Mouse (Mus musculus) intestine, postnatal 0 days (tissue): ENCODE measurements around the gene Epha2. TPM values are rescaled to one million over a fixed set of nuclear protein-coding genes. Genes with fewer than 3 reads are reported as not detected.

Experiments used
- ATAC-seq: fragments of 200-750 bp; cut with Nextera tagmentation; 2 replicates; pipeline ENCODE4 v1.8.0; 2017; ENCODE audit warnings: mild to moderate bottlenecking, moderate TSS enrichment, moderate library complexity
- H3K27ac ChIP-seq: fragments of 300-500 bp; sonication (generic); 2 replicates; pipeline ENCODE4 v1.5.1; 2014; ENCODE audit warnings: mild to moderate bottlenecking, low read depth, low read length, moderate library complexity
- H3K27me3 ChIP-seq: fragments of 300-500 bp; sonication (generic); replicated peaks from 2 replicates; pipeline ENCODE4 v1.6.1; 2014; ENCODE audit warnings: low read length, mixed read lengths; ENCODE audit not compliant: control insufficient read depth, insufficient read depth
- H3K36me3 ChIP-seq: fragments of 300-500 bp; sonication (generic); 2 replicates; pipeline ENCODE4 v1.6.1; 2014; ENCODE audit warnings: mild to moderate bottlenecking, moderate library complexity; ENCODE audit not compliant: control insufficient read depth, insufficient read depth
- H3K4me1 ChIP-seq: fragments of 300-500 bp; sonication (generic); replicated peaks from 2 replicates; pipeline ENCODE4 v1.6.1; 2014; ENCODE audit warnings: antibody characterized with exemption, low read length, mixed read lengths; ENCODE audit not compliant: control insufficient read depth, insufficient read depth
- H3K4me2 ChIP-seq: fragments of 300-500 bp; sonication (generic); replicated peaks from 2 replicates; pipeline ENCODE4 v1.6.1; 2014; ENCODE audit warnings: low read depth, mild to moderate bottlenecking, moderate library complexity
- H3K4me3 ChIP-seq: fragments of 300-500 bp; sonication (generic); 2 replicates; pipeline ENCODE4 v1.5.1; 2014; ENCODE audit warnings: low read depth, low read length
- H3K9ac ChIP-seq: fragments of 300-500 bp; sonication (generic); 2 replicates; pipeline ENCODE4 v1.6.1; 2014; ENCODE audit warnings: mild to moderate bottlenecking, low read depth, low read length
- H3K9me3 ChIP-seq: fragments of 300-500 bp; sonication (generic); 2 replicates; pipeline ENCODE4 v1.6.1; 2016; ENCODE audit warnings: mixed run types; ENCODE audit not compliant: control insufficient read depth
- CTCF ChIP-seq: sonication (generic); IDR thresholded peaks from 2 replicates; pipeline ENCODE4 v1.5.1; 2016; ENCODE audit warnings: low read depth, mild to moderate bottlenecking, control low read depth, antibody characterized with exemption, moderate library complexity
- WGBS: fragments of 180-500 bp; shearing (Covaris S2); extraction: QIAGEN DNeasy Blood & Tissue Kit; methylation state at CpG from one replicate; pipeline ENCODE4 v1.1.7; 2014; 5-methylcytosine and 5-hydroxymethylcytosine counted together
- polyA plus RNA-seq: library from polyadenylated mRNA; unstranded; fragments of >200 nt; fragmentation: Nextera tagmentation; extraction: Ambion mirVana; gene quantifications from 2 replicates; pipeline ENCODE4 v1.2.1, GENCODE M21; 2015

The Epha2 gene
- polyA plus RNA-seq, 1 experiment from 2014 or later = 5.6 TPM

DNA sequence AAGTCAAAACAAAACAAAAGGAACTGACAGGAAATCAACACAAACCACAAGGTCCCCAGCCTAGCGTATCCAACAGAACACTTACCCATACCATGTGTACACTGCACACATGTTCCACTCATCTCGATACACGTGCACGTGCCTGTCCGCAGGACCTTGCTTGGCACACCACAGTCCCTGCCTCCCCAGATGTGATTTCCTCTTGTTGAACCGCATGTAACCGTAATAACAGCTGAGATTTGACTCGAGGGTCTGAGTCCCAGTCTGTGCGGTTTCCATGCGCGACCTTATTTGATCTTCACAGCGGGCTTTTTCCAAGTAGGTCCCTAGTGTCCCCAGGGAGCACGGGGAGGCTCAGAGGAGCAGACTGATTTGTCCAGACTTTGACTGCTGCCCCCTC, 1.7 kb upstream of the Epha2 start:
- WGBS = 73% methylated on average over 13 of the region's 13 CpGs
- no peak overlapping the region for H3K9ac ChIP-seq
- H3K36me3 ChIP-seq = no peaks in the 10 kb centered on the region
- H3K4me1 ChIP-seq = no peaks in the 10 kb centered on the region; the same call in 1 of the 2 replicates
- H3K9me3 ChIP-seq = no peaks in the 10 kb centered on the region
- H3K4me3 ChIP-seq = no peak overlapping the region
- no peak for ATAC-seq
- H3K27ac ChIP-seq = no peak overlapping the region
- H3K27me3 ChIP-seq = no peaks in the 10 kb centered on the region; the same call in 1 of the 2 replicates
- no peak overlapping the region for H3K4me2 ChIP-seq
- no peak for TF ChIP-seq CTCF

DNA sequence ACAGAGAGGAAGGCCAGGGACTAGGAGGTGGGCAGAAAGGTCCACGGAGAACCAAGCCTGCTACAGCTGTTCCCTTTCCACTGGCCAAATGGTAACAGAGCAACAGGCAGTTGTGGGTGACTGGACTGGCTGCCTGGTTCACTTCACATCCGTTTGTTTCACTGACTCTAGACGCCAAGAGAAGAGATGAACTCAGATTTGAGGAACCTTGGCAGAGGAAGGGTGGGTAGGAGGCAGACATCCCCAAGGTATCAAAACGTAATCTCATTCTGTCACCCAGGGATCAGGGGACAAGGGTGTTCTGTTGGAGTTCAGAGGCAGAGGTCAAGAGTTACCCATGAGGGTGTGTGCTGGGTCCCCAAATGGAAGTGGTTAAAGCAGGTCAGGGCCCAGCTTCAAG, 844 bp upstream of the Epha2 start:
- H3K4me1 ChIP-seq = no peaks in the 10 kb centered on the region; the same call in 1 of the 2 replicates
- no peaks in the 10 kb centered on the region for H3K36me3 ChIP-seq
- no peak overlapping the region for H3K4me3 ChIP-seq
- no peaks in the 10 kb centered on the region for H3K9me3 ChIP-seq
- no peak overlapping the region for H3K4me2 ChIP-seq
- no peaks in the 10 kb centered on the region; the same call in 1 of the 2 replicates for H3K27me3 ChIP-seq
- no peak overlapping the region for H3K27ac ChIP-seq
- no peak for TF ChIP-seq CTCF
- ATAC-seq = no peak
- no peak overlapping the region for H3K9ac ChIP-seq
- 66% methylated on average over 4 of the region's 4 CpGs for WGBS

DNA sequence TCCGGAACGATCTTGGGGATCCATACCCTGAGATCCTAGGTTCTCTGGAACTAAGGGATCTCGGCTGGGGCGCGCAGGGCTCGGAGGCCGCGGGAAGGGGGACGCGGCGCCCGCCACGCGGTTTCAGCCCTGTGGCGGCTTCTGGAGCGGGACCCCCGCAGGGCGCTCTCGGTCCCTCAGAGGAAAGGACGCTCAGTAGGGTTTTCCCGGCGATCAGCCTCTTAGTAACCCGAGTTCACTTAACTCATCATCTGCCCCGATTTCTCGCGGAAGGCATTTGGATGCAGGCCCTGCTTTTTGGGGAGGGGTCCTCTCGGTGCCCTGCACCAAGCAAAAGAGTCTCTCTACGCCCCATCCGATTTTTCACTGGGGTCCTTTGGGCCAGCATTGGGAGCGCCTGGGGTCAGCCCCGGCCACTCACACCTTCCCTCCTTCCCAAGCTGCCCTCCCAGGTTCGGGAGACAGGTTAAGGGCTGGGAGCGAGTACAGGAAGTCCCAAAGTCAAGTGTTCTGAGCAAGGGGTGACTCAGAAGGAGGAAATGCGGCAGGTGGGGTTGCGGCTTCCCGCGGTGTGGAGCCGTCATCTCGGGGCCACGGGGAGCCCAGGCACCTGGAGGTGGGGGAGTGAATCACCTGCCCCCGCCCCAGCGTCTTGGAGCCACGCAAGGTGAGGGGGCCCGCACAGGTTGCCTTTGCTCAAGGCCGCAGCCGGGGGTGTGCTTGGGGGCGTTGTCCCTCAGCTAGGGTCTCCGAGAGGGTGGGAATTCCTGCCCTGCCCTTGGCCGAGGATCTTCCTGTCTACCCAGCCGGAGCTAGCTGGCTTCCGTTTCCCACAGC, 769 bp downstream of the Epha2 start:
- Histone ChIP-seq H3K4me1 (no peaks in the 10 kb centered on the region; the same call in 1 of the 2 replicates), H3K9ac (peak overlapping the region; percentile 94), H3K9me3 (no peaks in the 10 kb centered on the region), H3K36me3 (no peaks in the 10 kb centered on the region), H3K27ac (peak overlapping the region; percentile 92), H3K4me3 (peak overlapping the region; percentile 86), H3K27me3 (no peaks in the 10 kb centered on the region; the same call in 1 of the 2 replicates), H3K4me2 (peak overlapping the region; percentile 87)
- peak; percentile 58 for ATAC-seq
- 1% methylated on average over 51 of the region's 51 CpGs for WGBS
- no peak for TF ChIP-seq CTCF

GRCm38 (mm10) chr4:141302428-141303401, 1.7 kb downstream of the Epha2 start:
- Histone ChIP-seq H3K27me3 (no peaks in the 10 kb centered on the region; the same call in 1 of the 2 replicates), H3K36me3 (0 out of 2 replicates have a peak, but pooled peaks cover 3% of the 10 kb centered on the region), H3K9ac (peak overlapping the region; percentile 94), H3K4me3 (peak overlapping the region; percentile 86), H3K4me1 (no peaks in the 10 kb centered on the region; the same call in 1 of the 2 replicates), H3K4me2 (peak overlapping the region; percentile 87), H3K27ac (peak overlapping the region; percentile 92), H3K9me3 (no peaks in the 10 kb centered on the region)
- TF ChIP-seq CTCF = no peak
- no peak for ATAC-seq
- 18% methylated on average over 27 of the region's 27 CpGs for WGBS

DNA sequence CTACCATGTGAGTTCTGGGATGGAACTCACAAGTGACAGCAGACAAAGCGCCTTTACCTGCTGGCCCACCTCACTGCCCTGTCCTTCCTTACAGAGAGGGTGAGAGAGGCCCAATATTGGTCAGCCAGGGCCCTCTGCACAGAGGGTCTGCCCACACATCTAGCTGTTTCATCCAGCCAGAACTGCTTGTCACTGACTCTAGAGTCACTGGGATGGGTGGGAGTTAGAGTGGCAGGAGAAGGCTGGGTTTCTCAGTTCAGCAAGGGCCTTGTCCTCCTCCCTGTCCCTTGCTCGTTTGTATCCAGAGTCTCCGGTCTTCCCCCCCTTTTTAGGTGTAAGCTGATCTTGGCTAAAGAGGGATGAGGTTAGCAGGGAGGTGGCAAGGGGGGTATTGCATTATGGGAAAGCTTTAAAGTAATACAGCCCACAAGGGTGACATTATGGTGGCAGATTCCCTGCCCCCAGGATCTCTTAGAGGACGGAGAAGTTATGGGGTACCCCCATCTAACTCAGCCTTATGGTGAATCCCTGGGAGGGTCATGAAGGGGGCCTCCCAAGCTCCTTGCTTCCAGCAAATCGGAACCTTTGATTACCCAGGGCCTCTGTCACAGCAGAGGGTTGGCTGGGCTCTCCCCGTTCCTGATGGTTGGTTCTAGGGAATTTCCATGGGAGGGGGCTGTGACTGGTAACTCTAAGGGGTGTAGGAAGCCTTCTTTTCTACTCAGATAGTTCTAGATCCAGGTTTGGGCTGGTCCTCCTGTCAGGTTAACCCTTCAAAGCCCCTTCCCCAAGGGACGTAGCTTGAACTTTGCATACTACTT, 2.6 kb downstream of the Epha2 start:
- H3K4me3 ChIP-seq = peak overlapping the region; percentile 86
- H3K4me2 ChIP-seq = peak overlapping the region; percentile 87
- H3K36me3 ChIP-seq = 0 out of 2 replicates have a peak, but pooled peaks cover 3% of the 10 kb centered on the region
- H3K9me3 ChIP-seq = no peaks in the 10 kb centered on the region
- H3K9ac ChIP-seq = peak overlapping the region; percentile 94
- no peaks in the 10 kb centered on the region; the same call in 1 of the 2 replicates for H3K27me3 ChIP-seq
- WGBS = 56% methylated on average over 7 of the region's 7 CpGs
- no peak for TF ChIP-seq CTCF
- peak overlapping the region; percentile 92 for H3K27ac ChIP-seq
- no peaks in the 10 kb centered on the region; the same call in 1 of the 2 replicates for H3K4me1 ChIP-seq
- ATAC-seq = no peak
